Comparison of ENCODE assay signal across 10 mouse cellular contexts in the genomic region with DNA sequence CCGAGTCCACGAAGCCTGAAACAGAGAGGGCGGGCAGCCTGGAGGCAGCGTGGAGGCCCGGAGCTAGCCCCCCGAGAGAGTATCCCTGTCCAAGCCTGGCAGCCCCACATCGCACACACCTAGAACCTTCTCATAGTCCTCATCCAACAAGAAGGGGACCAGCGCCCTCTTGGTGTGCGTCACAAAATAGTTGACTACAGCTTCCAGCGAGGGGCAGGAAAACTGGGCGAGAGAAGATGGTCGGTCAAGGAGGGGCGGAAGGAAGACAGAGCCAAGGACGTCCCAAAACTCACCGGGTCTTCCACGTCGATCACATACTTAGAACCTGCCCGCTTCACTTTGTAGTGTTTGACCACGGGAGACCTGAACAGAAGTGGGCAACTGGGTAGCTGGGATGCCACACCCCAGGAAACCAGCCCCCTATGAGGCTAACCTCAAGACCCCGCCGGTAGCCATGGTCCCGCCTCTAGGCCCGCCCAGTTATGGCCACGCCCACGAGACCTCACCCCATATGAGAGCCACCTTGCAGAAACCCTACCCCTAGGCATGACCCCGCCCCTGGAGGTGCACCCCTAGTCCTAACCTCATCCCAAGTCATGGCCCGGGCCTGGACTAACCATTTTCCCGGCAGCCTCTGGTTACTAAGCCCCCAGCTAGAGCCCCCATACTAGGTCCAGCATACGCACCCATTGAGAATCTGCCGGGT. TPM values are rescaled to one million over a fixed set of nuclear protein-coding genes. Genes with fewer than 3 reads are reported as not detected.
DNase-seq lines count a peak whose midpoint lies in the region; ATAC-seq and TF ChIP-seq lines count a peak whose summit lies in the region.
"Had no signal": no experiment of that assay in that cellular context is flagged by ENCODE, and none has a peak within 500 bp of the region (broad histone marks: within the 10 kb centered on the region; RNA-seq: fewer than 3 reads in every experiment).

No protein-coding gene starts in this region.

- peaks cover 49% of the 10 kb centered on the region for H3K27me3 ChIP-seq in heart, embryonic 10.5 days (ENCODE audit: insufficient read depth, poor library complexity, severe bottlenecking)
- H3K27me3 ChIP-seq in thymus, adult 2 months (ENCODE audit: control insufficient read depth, insufficient read depth, low read length): no peaks in the 10 kb centered on the region
- peaks cover 10% of the 10 kb centered on the region for H3K27me3 ChIP-seq in limb, embryonic 15.5 days

- no peak overlapping the region for H3K9ac ChIP-seq in limb, embryonic 15.5 days

- no peak for TF ChIP-seq POLR2A in thymus, adult 2 months (IDR thresholded peaks at IDR 0.05; ENCODE audit: control insufficient read depth, extremely low read depth, insufficient read depth, low read length, poor library complexity)

- H3K4me3 ChIP-seq in heart, embryonic 10.5 days: peak overlapping the region; percentile 46
- no peak overlapping the region for H3K4me3 ChIP-seq in thymus, adult 2 months (ENCODE audit: control insufficient read depth, insufficient read depth, low read length)
- H3K4me3 ChIP-seq in limb, embryonic 15.5 days: no peak overlapping the region

- WGBS in heart, embryonic 10.5 days: 7% methylated on average over 30 of the region's 30 CpGs
- 41% methylated on average over 30 of the region's 30 CpGs for whole genome bisulfite sequencing in thymus, adult 2 months
- WGBS in limb, embryonic 15.5 days: 13% methylated on average over 30 of the region's 30 CpGs

- no peaks in the 10 kb centered on the region for H3K9me3 ChIP-seq in heart, embryonic 10.5 days
- no peaks in the 10 kb centered on the region for H3K9me3 ChIP-seq in limb, embryonic 15.5 days

- ATAC-seq in limb, embryonic 15.5 days (ENCODE audit: insufficient number of reproducible peaks, low FRiP score, low TSS enrichment, low read depth): no peak

- DNase-seq in heart, embryonic 10.5 days (ENCODE audit: low spot score): no peak
- DNase-seq in heart, postnatal 10 days: no peak
- no peak for DNase-seq in thymus, adult 2 months
- no peak for DNase-seq in thymus, postnatal 0 days (ENCODE audit: low spot score)
- DNase-seq in spleen, postnatal 10 days (ENCODE audit: low spot score in 2 of 2): no peak
- no peak for DNase-seq in gastrocnemius, adult 8-10 months (ENCODE audit: low spot score in 2 of 2)
- DNase-seq in layer of hippocampus, postnatal 25 days (ENCODE audit: extremely low spot score in 1 of 2, low spot score in 1 of 2): no peak

- H3K36me3 ChIP-seq in heart, embryonic 10.5 days: peaks cover 2% of the 10 kb centered on the region; the same call in 1 of the 2 replicates
- H3K36me3 ChIP-seq in thymus, adult 2 months (ENCODE audit: control insufficient read depth, insufficient read depth, low read length): no peaks in the 10 kb centered on the region
- H3K36me3 ChIP-seq in limb, embryonic 15.5 days: peaks cover 9% of the 10 kb centered on the region; the same call in 1 of the 2 replicates

- 0 out of 2 replicates have a peak, but pooled peaks have one; percentile 12 for TF ChIP-seq CTCF in thymus, adult 2 months (IDR thresholded peaks at IDR 0.05; ENCODE audit: borderline replicate concordance, control insufficient read depth, extremely low read depth, insufficient read depth, low read length, poor library complexity)

- peaks cover 10% of the 10 kb centered on the region for H3K4me1 ChIP-seq in heart, embryonic 10.5 days
- no peaks in the 10 kb centered on the region for H3K4me1 ChIP-seq in thymus, adult 2 months (replicated peaks; ENCODE audit: control insufficient read depth, insufficient read depth, low read length)
- H3K4me1 ChIP-seq in limb, embryonic 15.5 days: no peaks in the 10 kb centered on the region

- H3K4me2 ChIP-seq in limb, embryonic 15.5 days: peak overlapping the region; percentile 12; the same call in 1 of the 2 replicates

- intact Hi-C loops in heart, postnatal 10 days (cut with DNase I): no loop called here

- H3K27ac ChIP-seq in heart, embryonic 10.5 days: no peak overlapping the region
- no peak overlapping the region for H3K27ac ChIP-seq in thymus, adult 2 months (ENCODE audit: control insufficient read depth, insufficient read depth, low read length)
- no peak overlapping the region for H3K27ac ChIP-seq in limb, embryonic 15.5 days

RNA-seq across cellular contexts. Expression of a gene that starts 5.4 kb away (rescaled TPM):
- 7.7 and 8.0 TPM in 2 replicates for polyA plus RNA-seq in heart, embryonic 10.5 days (2016; fragmentation: Nextera tagmentation; extraction: Ambion mirVana)
- total RNA-seq in heart, postnatal 10 days (2021): 10 to 100 TPM; 17.8 to 18.8 TPM
- 16.4 and 22.2 TPM in 2 replicates for polyA plus RNA-seq in thymus, adult 2 months (2012; rRNA removed)
- 17.6 and 18.0 TPM in 2 replicates for polyA plus RNA-seq in thymus, postnatal 0 days (2015; fragmentation: Nextera tagmentation; extraction: Ambion mirVana)
- 26.0 and 28.2 TPM in 2 replicates for polyA plus RNA-seq in limb, embryonic 15.5 days (2015; fragmentation: Nextera tagmentation; extraction: Ambion mirVana)
- total RNA-seq in gastrocnemius, adult 8-10 months (2022): 1 to 10 TPM; 1.7 to 3.2 (median 2.6) TPM
- total RNA-seq in layer of hippocampus, postnatal 25 days (2021): 1 to 10 TPM; 2.7 to 3.2 TPM
- total RNA-seq: megakaryocyte-erythroid progenitor cell, adult 5-6 weeks had no signal

RNA-seq across cellular contexts. Expression of a gene that starts 5.6 kb away (rescaled TPM):
- polyA plus RNA-seq in heart, embryonic 10.5 days (2016; fragmentation: Nextera tagmentation; extraction: Ambion mirVana): 69.5 and 111 TPM in 2 replicates
- total RNA-seq in heart, postnatal 10 days (2021): 10 to 100 TPM; 47.4 to 50.1 TPM
- polyA plus RNA-seq in thymus, adult 2 months (2012; rRNA removed): 180 and 188 TPM in 2 replicates
- polyA plus RNA-seq in thymus, postnatal 0 days (2015; fragmentation: Nextera tagmentation; extraction: Ambion mirVana): 65.7 and 65.9 TPM in 2 replicates
- polyA plus RNA-seq in limb, embryonic 15.5 days (2015; fragmentation: Nextera tagmentation; extraction: Ambion mirVana): 71.2 and 82.9 TPM in 2 replicates
- total RNA-seq in gastrocnemius, adult 8-10 months (2022): 10 to 100 TPM; 41.3 to 55.2 (median 42.4) TPM
- total RNA-seq in layer of hippocampus, postnatal 25 days (2021): 100 to 1,000 TPM; 110 to 116 TPM

RNA-seq across cellular contexts. Expression of a gene that starts 13.6 kb away (rescaled TPM):
- 8.4 and 23.2 TPM in 2 replicates for polyA plus RNA-seq in heart, embryonic 10.5 days (2016; fragmentation: Nextera tagmentation; extraction: Ambion mirVana)
- total RNA-seq in heart, postnatal 10 days (2021): under 1 TPM in 1 of 2 experiments, not detected in 1; 0.31 TPM
- polyA plus RNA-seq in thymus, adult 2 months (2012; rRNA removed): 0.26 and 0.62 TPM in 2 replicates
- 1.9 and 2.7 TPM in 2 replicates for polyA plus RNA-seq in thymus, postnatal 0 days (2015; fragmentation: Nextera tagmentation; extraction: Ambion mirVana)
- polyA plus RNA-seq in limb, embryonic 15.5 days (2015; fragmentation: Nextera tagmentation; extraction: Ambion mirVana): 12.6 and 18.3 TPM in 2 replicates
- not detected for total RNA-seq in gastrocnemius, adult 8-10 months (2022)
- total RNA-seq in layer of hippocampus, postnatal 25 days (2021): 10 to 100 TPM; 72.4 to 82.6 TPM
- total RNA-seq: megakaryocyte-erythroid progenitor cell, adult 5-6 weeks had no signal

RNA-seq across cellular contexts. Expression of a gene that starts 29.7 kb away (rescaled TPM):
- polyA plus RNA-seq in heart, embryonic 10.5 days (2016; fragmentation: Nextera tagmentation; extraction: Ambion mirVana): 11.3 and 15.2 TPM in 2 replicates
- 1 to 10 TPM; 1.8 to 3.4 TPM for total RNA-seq in heart, postnatal 10 days (2021)
- 0.59 and 1.9 TPM in 2 replicates for polyA plus RNA-seq in thymus, adult 2 months (2012; rRNA removed)
- polyA plus RNA-seq in thymus, postnatal 0 days (2015; fragmentation: Nextera tagmentation; extraction: Ambion mirVana): 0.80 and 1.6 TPM in 2 replicates
- polyA plus RNA-seq in limb, embryonic 15.5 days (2015; fragmentation: Nextera tagmentation; extraction: Ambion mirVana): 19.9 and 21.4 TPM in 2 replicates
- total RNA-seq in gastrocnemius, adult 8-10 months (2022): under 1 TPM in 2 of 4 experiments, not detected in 2; 0.31 TPM
- total RNA-seq in layer of hippocampus, postnatal 25 days (2021): 10 to 100 TPM; 24.3 to 29.0 TPM
- total RNA-seq: megakaryocyte-erythroid progenitor cell, adult 5-6 weeks had no signal
- polyA plus RNA-seq: C2C12 had no signal

RNA-seq across cellular contexts. Expression of a gene that starts 36.5 kb away (rescaled TPM):
- polyA plus RNA-seq in heart, embryonic 10.5 days (2016; fragmentation: Nextera tagmentation; extraction: Ambion mirVana): 117 and 155 TPM in 2 replicates
- total RNA-seq in heart, postnatal 10 days (2021): 10 to 100 TPM; 32.0 to 33.9 TPM
- 216 and 248 TPM in 2 replicates for polyA plus RNA-seq in thymus, adult 2 months (2012; rRNA removed)
- 117 and 129 TPM in 2 replicates for polyA plus RNA-seq in thymus, postnatal 0 days (2015; fragmentation: Nextera tagmentation; extraction: Ambion mirVana)
- polyA plus RNA-seq in limb, embryonic 15.5 days (2015; fragmentation: Nextera tagmentation; extraction: Ambion mirVana): 210 and 217 TPM in 2 replicates
- 1 to 10 TPM; 5.5 to 8.9 (median 7.6) TPM for total RNA-seq in gastrocnemius, adult 8-10 months (2022)
- 10 to 100 TPM; 63.1 to 64.0 TPM for total RNA-seq in layer of hippocampus, postnatal 25 days (2021)
